Mouse (Mus musculus) gastrocnemius, adult 2 months (tissue): ENCODE measurements around the gene Eif4e1b. TPM values are rescaled to one million over a fixed set of nuclear protein-coding genes. Genes with fewer than 3 reads are reported as not detected.

Experiments
- DNase-seq: peaks from one replicate; pipeline ENCODE4 v3.0.0; 2022
- H3K27ac ChIP-seq: fragments of 200-600 bp; 2 replicates; pipeline ENCODE4 v1.8.1; 2022; ENCODE audit warnings: mild to moderate bottlenecking
- H3K4me3 ChIP-seq: fragments of 200-600 bp; 2 replicates; pipeline ENCODE4 v1.8.1; 2022; ENCODE audit warnings: mild to moderate bottlenecking, moderate library complexity
- CTCF ChIP-seq: fragments of 200-600 bp; IDR thresholded peaks from 2 replicates; pipeline ENCODE4 v1.8.1; 2022; ENCODE audit warnings: antibody characterized with exemption, mild to moderate bottlenecking, moderate library complexity
- intact Hi-C: fragments of 180-260 bp; cut with DNase I; formaldehyde crosslinking; loops from one replicate; pipeline ENCODE4 v1.15.1; 2025
- total RNA-seq, 2 experiments: library from RNA; stranded (reverse); gene quantifications; 2 replicates each; pipeline ENCODE4 v1.2.3; 2021

Gene Eif4e1b
- total RNA-seq, 2 experiments from 2014 or later, result not detected

DNA sequence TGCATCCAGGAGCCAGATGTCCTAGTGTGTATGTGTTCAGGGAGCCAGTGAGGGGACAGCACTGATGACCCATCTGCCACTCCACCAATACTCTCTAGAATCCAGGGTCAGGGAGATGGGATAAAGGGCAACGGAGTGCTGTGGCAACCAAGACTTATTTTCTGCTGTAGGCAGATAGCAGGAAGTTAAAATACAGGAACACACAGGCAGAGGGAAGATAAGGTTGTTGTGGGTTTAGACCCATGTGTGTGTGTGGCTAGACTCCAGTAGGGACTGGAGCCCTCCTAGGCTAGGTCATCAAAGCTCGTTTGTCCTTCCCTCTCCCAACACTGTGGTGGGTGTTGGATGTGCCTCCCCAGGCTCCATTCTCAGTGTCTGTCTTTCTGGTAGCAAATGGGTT, 38.1 kb downstream of the Eif4e1b start:
- TF ChIP-seq CTCF, result no peak
- intact Hi-C loops, result no loop called here
- Histone ChIP-seq H3K4me3 (no peak overlapping the region), H3K27ac (no peak overlapping the region)
- DNase-seq, result no peak

GRCm38 (mm10) chr13:54824111-54824931, 40.5 kb downstream of the Eif4e1b start:
- peak; percentile 45 for DNase-seq
- TF ChIP-seq CTCF, result no peak
- peak overlapping the region; percentile 60 for H3K4me3 ChIP-seq
- H3K27ac ChIP-seq, result peak overlapping the region; percentile 51
- intact Hi-C loops, result no loop called here

DNA sequence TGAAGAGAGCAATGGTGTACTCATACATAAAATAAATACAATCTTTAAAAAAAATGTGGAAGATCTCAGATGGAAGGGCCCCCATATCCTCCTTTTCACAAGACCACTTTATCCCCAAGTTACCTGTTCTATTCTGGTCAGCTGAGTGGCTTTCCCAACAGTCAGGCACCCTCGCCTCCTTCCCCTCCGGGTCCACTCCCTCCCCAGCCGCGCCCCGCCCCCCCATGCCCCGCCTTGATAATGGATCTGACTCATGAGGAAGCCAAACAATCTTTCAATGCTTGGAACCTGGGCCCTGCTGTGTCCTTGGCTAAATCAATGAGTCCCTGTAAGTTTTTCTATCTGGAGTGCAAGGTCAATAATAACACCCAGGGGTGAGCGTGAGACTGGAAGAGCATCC, 44.2 kb downstream of the Eif4e1b start:
- intact Hi-C loops, result no loop called here
- DNase-seq, result no peak
- TF ChIP-seq CTCF, result no peak
- H3K27ac ChIP-seq, result no peak overlapping the region
- no peak overlapping the region for H3K4me3 ChIP-seq

DNA sequence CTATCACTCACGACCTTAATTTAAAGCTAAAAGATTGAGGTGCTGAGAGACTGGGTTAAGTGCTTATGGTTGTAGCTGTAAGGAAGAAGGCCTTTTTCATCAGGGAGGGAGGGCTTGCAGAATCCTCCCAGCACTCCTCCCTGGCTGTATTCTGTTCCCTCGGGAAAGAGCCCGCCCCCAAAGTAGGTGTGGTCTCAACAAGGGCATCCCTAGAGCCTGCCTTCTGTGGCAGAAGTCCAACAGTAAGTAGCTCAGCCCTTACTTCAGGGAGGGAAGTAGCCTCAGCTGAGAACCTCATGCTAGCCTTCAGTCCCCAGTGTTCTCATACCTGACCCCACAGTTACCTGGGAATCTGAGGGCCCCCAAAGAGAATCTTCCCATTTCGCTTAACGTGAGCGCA, 44.7 kb downstream of the Eif4e1b start:
- H3K4me3 ChIP-seq, result no peak overlapping the region
- H3K27ac ChIP-seq, result no peak overlapping the region
- no peak for TF ChIP-seq CTCF
- DNase-seq, result peak; percentile 30
- intact Hi-C loops, result no loop called here

DNA sequence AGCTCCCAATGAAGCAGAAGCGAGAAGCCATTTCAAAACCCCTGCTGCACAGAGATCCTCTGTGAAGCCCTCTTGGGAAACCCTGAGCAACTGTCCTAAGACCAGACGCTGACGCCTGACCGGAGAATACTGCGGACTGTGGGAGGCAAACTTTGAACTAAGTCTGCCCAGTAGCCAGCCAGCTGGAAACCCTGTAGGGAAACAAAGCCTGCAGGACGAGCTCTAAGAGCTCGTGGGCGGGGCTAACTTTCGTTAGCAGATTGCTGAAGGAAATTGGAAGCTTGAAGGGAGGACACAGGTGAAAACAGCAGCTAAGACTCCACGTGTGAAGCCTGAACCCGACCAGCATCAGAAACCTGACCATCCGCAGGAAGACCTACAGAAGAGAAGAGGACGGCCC, 45.7 kb downstream of the Eif4e1b start:
- intact Hi-C loops, result no loop called here
- TF ChIP-seq CTCF, result no peak

DNA sequence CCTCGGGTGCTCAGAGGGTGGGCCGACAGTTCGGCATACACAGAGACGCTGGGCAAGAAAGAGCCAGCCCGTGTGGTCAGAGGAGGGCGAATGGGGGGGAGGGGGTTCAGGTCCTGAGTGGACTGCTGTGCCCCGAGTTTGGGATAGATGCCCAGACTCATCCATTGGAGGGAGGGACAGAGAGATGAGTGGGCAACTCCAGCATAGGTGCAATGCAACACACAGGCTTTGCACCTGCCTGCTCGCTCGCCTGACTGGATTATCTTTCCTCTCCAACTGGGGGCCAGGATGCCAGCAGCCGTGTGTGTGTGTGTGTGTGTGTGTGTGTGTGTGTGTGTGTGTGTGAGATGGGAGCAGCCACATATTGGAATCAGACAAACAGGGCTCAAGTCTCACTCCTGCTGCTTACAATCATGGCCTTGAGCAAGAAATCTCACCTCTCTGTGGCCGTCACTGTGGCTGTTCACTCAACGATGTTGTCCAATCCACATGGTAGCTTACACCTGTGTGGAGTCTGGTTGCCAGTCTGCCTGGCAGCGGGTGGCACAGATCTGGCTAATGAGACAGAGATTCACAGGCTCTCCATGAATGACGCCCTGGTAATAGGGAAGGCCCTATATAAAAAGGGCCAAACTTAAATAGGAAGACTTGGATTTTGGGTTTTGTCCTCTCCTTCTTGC, 52.7 kb downstream of the Eif4e1b start:
- H3K4me3 ChIP-seq, result no peak overlapping the region
- DNase-seq, result no peak
- intact Hi-C loops, result no loop called here
- H3K27ac ChIP-seq, result no peak overlapping the region
- TF ChIP-seq CTCF, result no peak

More for the DNA sequence above, 45.7 kb downstream of the Eif4e1b start:
- H3K4me3 ChIP-seq, result no peak overlapping the region
- no peak overlapping the region for H3K27ac ChIP-seq
- DNase-seq, result no peak

- DNase-seq, result no peak
- no peak overlapping the region for H3K27ac ChIP-seq
- intact Hi-C loops, result no loop called here
- H3K4me3 ChIP-seq, result no peak overlapping the region
- TF ChIP-seq CTCF, result no peak
Measured at GRCm38 (mm10) chr13:54837061-54837460, 53.3 kb downstream of the Eif4e1b start.

DNA sequence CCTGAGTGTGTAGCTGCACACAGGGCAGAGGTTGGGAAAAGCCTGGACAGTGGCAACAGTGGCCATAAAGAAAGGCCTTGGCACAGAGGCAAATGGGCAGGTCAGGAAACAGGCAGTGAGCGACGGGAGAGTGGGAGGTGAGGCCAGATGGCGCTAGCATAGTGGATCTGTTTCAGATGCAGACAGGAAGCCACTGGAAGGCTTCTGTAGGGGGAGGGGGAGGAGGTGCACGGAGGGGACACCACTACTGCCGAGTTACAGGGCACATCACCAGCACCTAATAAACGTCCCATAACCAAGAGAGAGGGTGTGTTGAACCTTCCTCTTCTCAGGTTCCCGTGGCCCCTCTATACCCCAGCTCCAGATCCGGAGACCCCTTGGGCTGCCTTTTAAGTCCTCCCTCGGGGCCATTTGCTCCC, 53.7 kb downstream of the Eif4e1b start:
- no peak for TF ChIP-seq CTCF
- Histone ChIP-seq H3K27ac (no peak overlapping the region), H3K4me3 (no peak overlapping the region)
- intact Hi-C loops, result no loop called here
- DNase-seq, result no peak

Other genes starting within 250 kb of the Eif4e1b start
- gene 4833439L19Rik, start 218.6 kb upstream of the Eif4e1b start, total RNA-seq, result 100 to 1,000 TPM; 192 to 200 TPM
- 1 to 10 TPM; 2.0 to 3.2 TPM for gene Arl10, start 209.0 kb upstream of the Eif4e1b start, total RNA-seq
- gene Nop16, start 193.9 kb upstream of the Eif4e1b start, total RNA-seq, result 10 to 100 TPM; 16.2 to 20.5 TPM
- 100 to 1,000 TPM; 148 to 150 TPM for gene Higd2a, start 193.8 kb upstream of the Eif4e1b start, total RNA-seq
- gene Cltb, start 172.7 kb upstream of the Eif4e1b start, total RNA-seq, result 100 to 1,000 TPM; 130 to 160 TPM
- 10 to 100 TPM; 11.1 to 16.8 TPM for gene Faf2, start 162.2 kb upstream of the Eif4e1b start, total RNA-seq
- 10 to 100 TPM; 23.3 to 34.1 TPM for gene Rnf44, start 90.1 kb upstream of the Eif4e1b start, total RNA-seq
- not detected for gene Cdhr2, start 82.5 kb upstream of the Eif4e1b start, total RNA-seq
- gene Gprin1, start 34.1 kb upstream of the Eif4e1b start, total RNA-seq, result not detected
- gene Sncb, start 17.4 kb upstream of the Eif4e1b start, total RNA-seq, result not detected
- gene Tspan17, start 5.4 kb downstream of the Eif4e1b start, total RNA-seq, result 10 to 100 TPM; 15.3 to 25.3 TPM
- 1 to 10 TPM; 7.5 to 7.9 TPM for gene Unc5a, start 165.4 kb downstream of the Eif4e1b start, total RNA-seq
- under 1 TPM; 0.23 to 0.25 TPM for gene Hk3, start 237.4 kb downstream of the Eif4e1b start, total RNA-seq